In genomic region chr4:44536794-44537193, GRCm38 (mm10) we compare ENCODE assay signal across 17 mouse cellular contexts.
DNase-seq lines count a peak whose midpoint lies in the region; ATAC-seq lines count a peak whose summit lies in the region.
"Had no signal": no experiment of that assay in that cellular context is flagged by ENCODE, and none has a peak within 500 bp of the region (broad histone marks: within the 10 kb centered on the region; RNA-seq: fewer than 3 reads in every experiment).

No protein-coding gene starts in this region.

- 62% methylated on average over 4 of the region's 4 CpGs for WGBS in hindbrain, embryonic 14.5 days
- WGBS in hindbrain, embryonic 10.5 days: 87% methylated on average over 4 of the region's 4 CpGs

- no peak overlapping the region for H3K27ac ChIP-seq in hindbrain, embryonic 14.5 days
- no peak overlapping the region for H3K27ac ChIP-seq in hindbrain, embryonic 10.5 days
- H3K27ac ChIP-seq: heart, embryonic 10.5 days; layer of hippocampus, adult 2 months; limb, embryonic 10.5 days; liver, embryonic 13.5 days; midbrain, embryonic 10.5 days had no signal

- peaks cover 33% of the 10 kb centered on the region for H3K4me1 ChIP-seq in hindbrain, embryonic 14.5 days (replicated peaks; ENCODE audit: control insufficient read depth, insufficient read depth, low read length)
- H3K4me1 ChIP-seq in hindbrain, embryonic 10.5 days (replicated peaks): peaks cover 24% of the 10 kb centered on the region
- H3K4me1 ChIP-seq: liver, embryonic 13.5 days had no signal

- no peaks in the 10 kb centered on the region for H3K36me3 ChIP-seq in hindbrain, embryonic 14.5 days (replicated peaks; ENCODE audit: control insufficient read depth, insufficient read depth)
- H3K36me3 ChIP-seq in hindbrain, embryonic 10.5 days: peaks cover 10% of the 10 kb centered on the region; the same call in 1 of the 2 replicates
- H3K36me3 ChIP-seq: heart, embryonic 10.5 days; limb, embryonic 10.5 days; liver, embryonic 13.5 days had no signal

- ATAC-seq in hindbrain, embryonic 14.5 days (ENCODE audit: low FRiP score): peak; percentile 54
- ATAC-seq: lung, postnatal 0 days had no signal

- no peak overlapping the region for H3K4me3 ChIP-seq in hindbrain, embryonic 14.5 days (replicated peaks; ENCODE audit: low read length)
- no peak overlapping the region for H3K4me3 ChIP-seq in hindbrain, embryonic 10.5 days
- H3K4me3 ChIP-seq: heart, embryonic 10.5 days; layer of hippocampus, adult 2 months; limb, embryonic 10.5 days; liver, embryonic 13.5 days; midbrain, embryonic 10.5 days had no signal

- H3K9me3 ChIP-seq in hindbrain, embryonic 14.5 days (ENCODE audit: control insufficient read depth, low read length): no peaks in the 10 kb centered on the region
- no peaks in the 10 kb centered on the region for H3K9me3 ChIP-seq in hindbrain, embryonic 10.5 days
- H3K9me3 ChIP-seq: heart, embryonic 10.5 days; limb, embryonic 10.5 days; liver, embryonic 13.5 days; midbrain, embryonic 10.5 days had no signal

- H3K4me2 ChIP-seq in hindbrain, embryonic 14.5 days (replicated peaks): no peak overlapping the region
- H3K4me2 ChIP-seq: liver, embryonic 13.5 days had no signal

- no peak overlapping the region for H3K9ac ChIP-seq in hindbrain, embryonic 14.5 days
- H3K9ac ChIP-seq: liver, embryonic 13.5 days had no signal

- DNase-seq in adrenal gland, postnatal 25 days: peak; percentile 12
- no peak for DNase-seq in adrenal gland, postnatal 14 days
- DNase-seq in hindbrain, embryonic 14.5 days (ENCODE audit: low spot score): peak; percentile 70
- DNase-seq in hindbrain, embryonic 10.5 days (ENCODE audit: low spot score): no peak
- peak; percentile 36 for DNase-seq in Muller cell, postnatal 12 days (ENCODE audit: inconsistent ontology term)
- DNase-seq in cerebellum, postnatal 25 days: peak; percentile 59 to 72
- no peak for DNase-seq in kidney, postnatal 36 days
- DNase-seq in kidney, adult 11 months: no peak
- DNase-seq: embryo, embryonic 11 days; kidney, adult 2 months; liver, embryonic 13.5 days; thymus, postnatal 4 days had no signal

- no peaks in the 10 kb centered on the region; the same call in 1 of the 2 replicates for H3K27me3 ChIP-seq in hindbrain, embryonic 14.5 days (ENCODE audit: control insufficient read depth, insufficient read depth, low read length)
- peaks cover 4% of the 10 kb centered on the region; the same call in 1 of the 2 replicates for H3K27me3 ChIP-seq in hindbrain, embryonic 10.5 days (ENCODE audit: insufficient read depth, poor library complexity, severe bottlenecking)
- H3K27me3 ChIP-seq: liver, embryonic 13.5 days had no signal

Comparison
In these comparisons a context has a peak if more than half of its experiments do, and no peak if none do; other contexts are left out.
1. DNase-seq: peak in adrenal gland, postnatal 25 days (single experiment), hindbrain, embryonic 14.5 days (single experiment), Muller cell, postnatal 12 days (single experiment) and cerebellum, postnatal 25 days (2 of 2); none in adrenal gland, postnatal 14 days (single experiment), hindbrain, embryonic 10.5 days (single experiment), kidney, postnatal 36 days (0 of 2) and kidney, adult 11 months (single experiment).